Mouse (Mus musculus): ENCODE data around the gene Swt1. TPM values are rescaled to one million over a fixed set of nuclear protein-coding genes. Genes with fewer than 3 reads are reported as not detected.

The Swt1 gene
- polyA plus RNA-seq, 1 experiment: 7.7 TPM

DNA sequence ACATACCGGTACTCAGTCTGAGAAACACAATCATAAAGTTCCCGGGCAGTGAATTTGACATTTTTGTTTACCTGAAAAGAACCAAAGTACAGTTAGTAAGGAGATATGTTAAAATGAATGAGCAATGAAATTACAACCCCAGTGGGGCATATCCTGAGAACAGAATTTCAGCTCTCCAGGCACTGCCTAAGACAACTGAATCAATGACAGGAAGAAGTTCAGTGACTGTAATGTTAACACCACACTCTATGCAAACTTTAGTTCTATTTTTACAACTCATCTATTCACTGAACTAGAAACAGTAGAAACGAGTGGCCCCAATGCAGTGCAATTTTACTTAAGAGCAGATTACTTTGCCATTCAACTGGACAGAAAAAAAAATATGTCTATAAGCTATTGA lies 57.7 kb downstream of the Swt1 start:
- Histone ChIP-seq H3K27me3 (ENCODE audit: control insufficient read depth, insufficient read depth, low read length) (no peaks in the 10 kb centered on the region), H3K36me3 (ENCODE audit: control insufficient read depth, insufficient read depth, low read length) (peaks cover 38% of the 10 kb centered on the region), H3K4me3 (ENCODE audit: control insufficient read depth, insufficient read depth, low read length) (no peak overlapping the region), H3K4me1 (replicated peaks; ENCODE audit: control insufficient read depth, insufficient read depth, low read length) (no peaks in the 10 kb centered on the region), H3K27ac (ENCODE audit: control insufficient read depth, insufficient read depth, low read length) (no peak overlapping the region)
- TF ChIP-seq CTCF (IDR thresholded peaks at IDR 0.05; ENCODE audit: borderline replicate concordance, control insufficient read depth, extremely low read depth, insufficient read depth, low read length, poor library complexity): no peak
- no peak for TF ChIP-seq POLR2A (IDR thresholded peaks at IDR 0.05; ENCODE audit: control insufficient read depth, extremely low read depth, insufficient read depth, low read length, poor library complexity)
- DNase-seq: no peak
- WGBS: 92% methylated on average over 3 of the region's 3 CpGs

GRCm38 (mm10) chr1:151368444-151368843 lies 59.8 kb downstream of the Swt1 start:
- peaks cover 56% of the 10 kb centered on the region for H3K36me3 ChIP-seq (ENCODE audit: control insufficient read depth, insufficient read depth, low read length)
- H3K4me1 ChIP-seq (replicated peaks; ENCODE audit: control insufficient read depth, insufficient read depth, low read length): no peaks in the 10 kb centered on the region
- TF ChIP-seq POLR2A (IDR thresholded peaks at IDR 0.05; ENCODE audit: control insufficient read depth, extremely low read depth, insufficient read depth, low read length, poor library complexity): no peak
- TF ChIP-seq CTCF (IDR thresholded peaks at IDR 0.05; ENCODE audit: borderline replicate concordance, control insufficient read depth, extremely low read depth, insufficient read depth, low read length, poor library complexity): no peak
- no peaks in the 10 kb centered on the region for H3K27me3 ChIP-seq (ENCODE audit: control insufficient read depth, insufficient read depth, low read length)
- no peak overlapping the region for H3K4me3 ChIP-seq (ENCODE audit: control insufficient read depth, insufficient read depth, low read length)
- H3K27ac ChIP-seq (ENCODE audit: control insufficient read depth, insufficient read depth, low read length): no peak overlapping the region
- 97% methylated on average over 3 of the region's 3 CpGs for WGBS
- DNase-seq: no peak

DNA sequence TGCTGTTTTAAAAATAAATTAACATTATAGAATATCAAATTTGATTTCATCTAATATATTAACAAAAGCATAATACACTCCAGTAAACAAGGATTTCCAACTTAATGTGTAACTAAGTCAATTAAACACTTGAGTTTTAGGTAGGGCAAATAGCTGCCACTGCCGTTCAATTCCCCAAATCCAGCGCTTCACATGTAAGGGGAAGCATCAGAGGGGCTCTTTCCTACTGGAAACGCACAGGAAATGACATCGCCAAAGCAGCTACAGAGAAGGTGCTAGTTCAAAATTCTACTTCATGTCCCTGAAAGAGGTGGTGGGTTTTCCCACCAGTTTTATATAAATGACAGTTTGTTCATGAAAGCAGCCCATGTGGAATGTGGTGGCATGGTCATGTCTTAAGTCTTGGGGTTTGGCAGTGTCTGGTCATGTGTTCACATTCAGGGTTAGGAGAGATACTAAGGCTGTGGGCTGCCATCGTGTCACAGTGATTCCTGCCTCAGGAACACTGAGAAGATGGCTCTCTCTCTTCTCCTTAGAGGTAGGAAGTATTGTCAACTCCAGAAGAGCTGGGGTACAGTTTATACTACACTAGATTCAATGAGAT lies 60.4 kb downstream of the Swt1 start:
- DNase-seq: no peak
- WGBS: 97% methylated on average over 5 of the region's 5 CpGs
- no peak overlapping the region for H3K4me3 ChIP-seq (ENCODE audit: control insufficient read depth, insufficient read depth, low read length)
- H3K27ac ChIP-seq (ENCODE audit: control insufficient read depth, insufficient read depth, low read length): no peak overlapping the region
- H3K36me3 ChIP-seq (ENCODE audit: control insufficient read depth, insufficient read depth, low read length): peaks cover 63% of the 10 kb centered on the region
- no peaks in the 10 kb centered on the region for H3K4me1 ChIP-seq (replicated peaks; ENCODE audit: control insufficient read depth, insufficient read depth, low read length)
- TF ChIP-seq CTCF (IDR thresholded peaks at IDR 0.05; ENCODE audit: borderline replicate concordance, control insufficient read depth, extremely low read depth, insufficient read depth, low read length, poor library complexity): no peak
- no peak for TF ChIP-seq POLR2A (IDR thresholded peaks at IDR 0.05; ENCODE audit: control insufficient read depth, extremely low read depth, insufficient read depth, low read length, poor library complexity)
- no peaks in the 10 kb centered on the region for H3K27me3 ChIP-seq (ENCODE audit: control insufficient read depth, insufficient read depth, low read length)

GRCm38 (mm10) chr1:151366944-151367605 lies 61.2 kb downstream of the Swt1 start:
- WGBS: 96% methylated on average over 8 of the region's 8 CpGs
- DNase-seq: no peak
- TF ChIP-seq POLR2A (IDR thresholded peaks at IDR 0.05; ENCODE audit: control insufficient read depth, extremely low read depth, insufficient read depth, low read length, poor library complexity): no peak
- no peak for TF ChIP-seq CTCF (IDR thresholded peaks at IDR 0.05; ENCODE audit: borderline replicate concordance, control insufficient read depth, extremely low read depth, insufficient read depth, low read length, poor library complexity)
- H3K27me3 ChIP-seq (ENCODE audit: control insufficient read depth, insufficient read depth, low read length): no peaks in the 10 kb centered on the region
- H3K4me3 ChIP-seq (ENCODE audit: control insufficient read depth, insufficient read depth, low read length): no peak overlapping the region
- peaks cover 70% of the 10 kb centered on the region for H3K36me3 ChIP-seq (ENCODE audit: control insufficient read depth, insufficient read depth, low read length)
- no peak overlapping the region for H3K27ac ChIP-seq (ENCODE audit: control insufficient read depth, insufficient read depth, low read length)
- H3K4me1 ChIP-seq (replicated peaks; ENCODE audit: control insufficient read depth, insufficient read depth, low read length): no peaks in the 10 kb centered on the region

DNA sequence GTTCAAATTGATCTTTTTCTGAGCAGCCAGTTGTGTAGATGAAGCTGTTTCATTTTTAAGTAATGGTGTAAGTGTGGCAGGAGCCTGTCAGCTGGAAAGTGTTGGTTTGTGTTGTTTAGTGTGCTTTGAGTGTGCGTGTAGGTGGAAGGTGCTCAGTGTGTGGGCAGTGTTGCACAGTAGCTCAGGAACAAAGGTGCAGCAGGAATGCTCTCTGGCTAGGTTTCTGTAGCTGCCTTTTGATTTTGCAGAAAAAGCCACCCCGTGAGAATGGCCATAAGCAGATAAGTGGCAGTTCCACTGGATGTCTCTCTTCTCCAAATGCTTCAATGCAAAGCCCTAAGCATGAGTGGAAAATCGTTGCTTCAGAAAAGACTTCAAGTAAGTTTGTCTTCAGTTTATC lies 68.9 kb downstream of the Swt1 start:
- Histone ChIP-seq H3K36me3 (ENCODE audit: control insufficient read depth, insufficient read depth, low read length) (peaks cover 97% of the 10 kb centered on the region), H3K4me3 (ENCODE audit: control insufficient read depth, insufficient read depth, low read length) (no peak overlapping the region), H3K27me3 (ENCODE audit: control insufficient read depth, insufficient read depth, low read length) (no peaks in the 10 kb centered on the region), H3K27ac (ENCODE audit: control insufficient read depth, insufficient read depth, low read length) (no peak overlapping the region), H3K4me1 (replicated peaks; ENCODE audit: control insufficient read depth, insufficient read depth, low read length) (no peaks in the 10 kb centered on the region)
- no peak for DNase-seq
- no peak for TF ChIP-seq CTCF (IDR thresholded peaks at IDR 0.05; ENCODE audit: borderline replicate concordance, control insufficient read depth, extremely low read depth, insufficient read depth, low read length, poor library complexity)
- TF ChIP-seq POLR2A (IDR thresholded peaks at IDR 0.05; ENCODE audit: control insufficient read depth, extremely low read depth, insufficient read depth, low read length, poor library complexity): no peak
- WGBS: 96% methylated on average over 3 of the region's 3 CpGs

- no peaks in the 10 kb centered on the region for H3K4me1 ChIP-seq (replicated peaks; ENCODE audit: control insufficient read depth, insufficient read depth, low read length)
- H3K4me3 ChIP-seq (ENCODE audit: control insufficient read depth, insufficient read depth, low read length): no peak overlapping the region
- WGBS: 96% methylated on average over 5 of the region's 5 CpGs
- no peak overlapping the region for H3K27ac ChIP-seq (ENCODE audit: control insufficient read depth, insufficient read depth, low read length)
- DNase-seq: no peak
- TF ChIP-seq CTCF (IDR thresholded peaks at IDR 0.05; ENCODE audit: borderline replicate concordance, control insufficient read depth, extremely low read depth, insufficient read depth, low read length, poor library complexity) (no peak), POLR2A (IDR thresholded peaks at IDR 0.05; ENCODE audit: control insufficient read depth, extremely low read depth, insufficient read depth, low read length, poor library complexity) (no peak)
- H3K27me3 ChIP-seq (ENCODE audit: control insufficient read depth, insufficient read depth, low read length): no peaks in the 10 kb centered on the region
- peaks cover 96% of the 10 kb centered on the region for H3K36me3 ChIP-seq (ENCODE audit: control insufficient read depth, insufficient read depth, low read length)
These were observed 72.3 kb downstream of the Swt1 start for GRCm38 (mm10) chr1:151355994-151356393.
